Mouse (Mus musculus) c-Kit-positive CD71-positive TER-119-positive erythroid progenitor cells, embryonic 14.5 days (primary cell): Measurements from ENCODE around the gene Krtcap2.

Experiments
- DNase-seq: peaks from one replicate; pipeline ENCODE4 v3.0.0-alpha.2; 2013; ENCODE audit warnings: low spot score

Krtcap2 gene

DNA sequence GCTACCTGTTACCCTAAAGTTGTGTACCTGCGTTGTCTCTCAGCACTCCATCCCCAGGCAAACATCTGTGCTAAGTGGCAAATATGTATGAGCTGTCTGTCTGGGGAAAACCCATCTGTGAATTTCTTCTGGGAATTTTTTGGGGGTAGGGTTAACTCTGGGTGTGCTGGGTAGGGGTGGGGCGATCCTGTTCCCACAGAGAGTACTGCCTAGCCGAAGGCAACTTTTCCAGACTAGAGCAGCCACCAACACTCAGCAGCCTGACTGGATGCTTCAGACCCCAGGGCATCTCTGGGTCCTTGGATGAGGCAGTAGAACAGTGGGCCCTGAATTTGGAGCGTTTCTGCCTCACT, 36.5 kb downstream of the Krtcap2 start:
- DNase-seq, result no peak

DNA sequence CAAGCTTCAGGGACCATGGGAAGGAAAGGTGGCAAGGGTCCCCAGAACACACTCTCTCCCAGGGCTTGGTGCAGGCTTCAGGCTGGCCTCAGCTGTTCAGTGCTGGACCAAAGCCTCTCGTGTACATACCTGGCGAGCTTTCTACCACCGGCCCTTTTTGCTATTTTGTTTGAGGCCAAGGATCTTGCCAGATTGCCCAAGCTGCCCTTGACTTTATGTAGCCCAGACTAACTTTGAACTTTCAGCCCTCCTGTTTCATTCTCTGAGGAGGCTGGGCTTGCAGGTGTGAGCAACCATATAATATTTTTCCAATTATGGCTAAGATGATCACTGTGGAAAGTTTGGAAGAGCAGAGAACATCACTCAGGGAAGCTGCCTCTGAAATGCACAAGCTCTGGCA, 38.5 kb downstream of the Krtcap2 start:
- DNase-seq, result no peak

DNA sequence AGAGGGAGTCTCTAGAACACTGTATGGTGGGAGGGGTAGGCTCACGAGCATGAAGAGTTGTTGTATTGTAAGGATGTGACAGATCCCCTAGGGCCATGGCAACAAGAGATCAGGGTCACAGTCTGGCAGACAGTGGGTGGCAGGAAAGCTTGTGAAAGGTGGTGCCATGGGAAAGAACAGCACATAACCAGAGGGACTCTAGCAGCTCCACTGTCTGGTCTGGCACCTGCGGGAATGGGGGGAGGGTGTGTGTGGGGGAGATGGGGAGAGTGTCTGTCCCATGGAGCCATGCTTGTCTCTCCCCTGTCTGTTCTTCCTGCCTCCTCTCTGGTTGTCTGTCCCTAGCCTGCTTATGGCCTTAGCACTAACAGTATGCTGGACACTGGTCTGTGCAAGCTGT, 39.8 kb downstream of the Krtcap2 start:
- DNase-seq, result no peak

DNA sequence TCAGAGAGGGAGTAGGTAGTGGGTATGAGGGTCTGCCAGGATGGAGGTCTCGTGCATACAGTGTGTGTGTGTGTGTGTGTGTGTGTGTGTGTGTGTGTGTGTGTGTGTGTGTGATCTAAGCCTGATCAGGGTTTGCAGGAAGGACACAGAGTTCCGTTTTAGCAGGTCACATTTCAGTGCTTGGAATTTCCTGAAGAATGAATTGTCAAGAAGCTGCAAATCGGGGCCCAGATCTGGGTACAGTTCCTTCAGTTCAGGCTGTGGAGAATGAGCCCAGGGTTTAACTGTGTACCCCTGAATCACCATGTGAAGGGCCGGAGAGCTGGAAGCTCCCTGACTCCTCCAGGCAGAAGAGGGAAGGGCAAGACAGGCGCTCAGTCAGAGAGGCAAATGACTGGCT, 41.5 kb downstream of the Krtcap2 start:
- no peak for DNase-seq

DNA sequence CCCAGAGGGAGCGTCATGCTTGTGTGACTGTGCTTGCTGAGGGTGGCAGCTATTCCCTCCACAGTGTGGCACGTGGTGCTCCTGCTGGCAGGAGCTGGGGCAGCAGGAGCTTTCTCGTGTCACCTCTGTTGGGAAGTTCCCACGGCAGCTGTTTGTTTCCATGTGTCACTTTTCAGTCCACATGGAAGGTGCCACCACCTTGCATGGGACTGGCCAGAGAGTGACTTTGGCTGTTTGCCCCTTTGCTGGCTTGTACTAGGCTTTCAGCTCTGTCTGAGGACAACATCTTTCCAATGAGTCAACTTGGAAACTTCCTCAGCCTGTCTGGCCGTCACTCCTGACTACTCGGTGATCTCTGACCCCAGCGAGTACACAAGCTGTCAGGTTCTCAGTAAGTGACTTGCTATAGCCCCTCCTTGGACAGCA, 42.8 kb downstream of the Krtcap2 start:
- no peak for DNase-seq

DNA sequence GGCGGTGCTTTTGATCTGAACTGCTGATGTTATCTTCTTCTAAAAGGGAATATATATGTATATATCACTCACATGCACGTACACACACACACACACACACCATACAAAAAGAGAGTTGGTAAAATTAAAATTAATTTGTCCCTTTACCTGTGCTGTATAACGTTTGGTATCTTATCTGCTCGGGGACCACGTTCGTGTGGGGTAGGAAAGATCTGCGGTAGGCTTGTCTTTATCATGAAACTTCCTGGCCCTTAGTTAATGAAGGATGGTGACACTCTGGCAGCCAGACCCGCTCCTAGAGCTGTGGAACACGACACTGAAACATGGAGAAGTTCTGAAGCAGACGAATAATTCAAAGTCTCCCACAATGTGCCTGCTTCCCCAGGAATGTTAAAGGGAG, 46.1 kb downstream of the Krtcap2 start:
- DNase-seq, result no peak

DNA sequence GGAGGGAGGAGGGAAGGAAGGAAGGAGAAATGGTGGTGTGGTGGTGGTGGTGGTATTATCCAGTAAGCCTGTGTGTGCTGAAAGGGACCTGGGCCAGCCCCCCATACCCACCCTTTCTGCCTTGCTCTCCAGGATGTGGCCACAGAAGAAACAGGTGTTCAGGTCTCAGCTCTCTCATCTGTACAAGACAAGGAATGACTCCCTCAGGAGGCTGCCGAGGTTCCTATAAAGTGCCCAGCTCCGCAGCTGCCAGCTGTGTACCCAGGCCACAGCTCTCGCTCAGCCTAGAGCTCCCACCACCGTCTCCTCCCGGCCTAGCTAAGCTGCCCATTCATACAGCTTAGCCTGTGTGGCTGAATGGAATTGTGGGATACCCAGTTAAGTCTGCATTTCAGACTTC, 46.5 kb downstream of the Krtcap2 start:
- DNase-seq, result no peak

DNA sequence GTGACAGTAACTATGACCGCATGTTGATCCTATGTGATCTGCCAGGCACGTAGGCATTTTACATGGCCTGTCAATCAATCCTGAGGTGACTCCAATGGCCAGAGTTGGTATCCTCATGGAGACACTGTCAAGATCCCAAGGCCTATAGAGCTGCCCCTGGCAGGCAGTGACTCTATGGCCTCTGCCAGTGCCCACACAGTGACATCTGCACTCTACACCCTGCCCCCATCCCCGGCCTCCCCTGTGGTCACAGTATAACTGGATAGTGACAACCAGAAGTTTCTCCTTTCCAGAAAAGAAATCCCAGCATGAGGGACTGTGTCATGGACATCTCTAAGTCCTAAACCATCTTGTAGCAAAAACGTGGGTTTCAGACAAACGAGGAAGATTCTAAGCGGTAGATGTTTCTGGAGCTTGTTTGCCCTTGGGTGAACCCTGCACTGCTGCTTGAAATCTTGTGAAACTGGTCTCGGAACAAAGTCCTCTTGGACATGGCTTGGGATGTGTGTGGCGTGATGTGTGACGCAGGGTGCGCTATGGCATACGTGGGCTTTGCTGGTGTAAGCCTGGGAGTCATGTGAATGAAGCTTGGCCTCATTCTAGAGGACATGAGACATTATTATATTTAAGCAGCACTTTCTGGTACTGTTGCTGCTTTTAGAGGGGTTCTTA, 47.6 kb downstream of the Krtcap2 start:
- no peak for DNase-seq

DNA sequence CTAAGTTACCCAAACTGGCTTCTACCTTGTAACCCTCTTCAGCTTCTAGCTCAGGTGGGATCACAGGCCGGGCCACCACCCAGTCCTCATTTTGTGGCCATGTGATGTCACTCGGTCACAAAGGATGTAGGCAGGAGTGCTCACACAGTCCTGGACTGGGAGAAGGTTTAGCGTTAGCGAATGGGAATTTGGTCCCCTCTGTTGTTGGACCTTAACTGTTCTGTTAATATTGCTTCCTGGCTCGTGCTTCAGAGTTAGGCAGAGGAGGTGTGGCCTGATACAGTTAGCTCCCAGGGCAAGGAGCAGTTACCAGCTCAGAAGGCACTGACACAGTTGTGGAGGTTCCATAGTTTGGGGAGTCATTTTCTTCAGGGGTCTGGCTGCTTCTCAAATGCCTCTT, 48.4 kb downstream of the Krtcap2 start:
- no peak for DNase-seq

DNA sequence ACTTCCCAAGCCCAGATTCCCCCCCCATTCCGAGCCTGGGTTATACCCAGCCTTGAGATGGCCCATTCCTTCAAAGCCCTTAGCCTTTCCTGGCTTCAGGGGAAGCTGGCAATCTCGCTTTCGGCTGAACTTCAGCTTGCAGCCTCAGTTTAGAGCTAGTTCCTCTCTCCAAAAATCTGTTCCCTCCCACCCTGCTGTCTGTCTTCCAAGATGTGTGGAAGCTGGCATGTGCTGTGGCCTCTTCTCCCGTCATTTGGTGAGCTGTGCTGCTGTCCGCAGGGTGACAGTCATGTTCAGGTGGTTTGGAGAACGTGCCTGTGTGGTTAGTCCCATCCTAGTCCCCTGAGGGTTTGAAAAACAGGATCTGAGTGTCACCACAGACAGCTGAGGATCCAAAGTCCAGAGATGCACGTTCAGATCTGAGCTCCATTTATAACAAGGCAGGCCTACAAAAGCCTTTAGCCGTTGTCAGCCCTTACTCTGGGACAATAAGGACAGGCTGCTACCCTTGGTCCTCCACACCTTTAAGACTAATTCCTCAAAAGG, 50.0 kb downstream of the Krtcap2 start:
- DNase-seq, result no peak

DNA sequence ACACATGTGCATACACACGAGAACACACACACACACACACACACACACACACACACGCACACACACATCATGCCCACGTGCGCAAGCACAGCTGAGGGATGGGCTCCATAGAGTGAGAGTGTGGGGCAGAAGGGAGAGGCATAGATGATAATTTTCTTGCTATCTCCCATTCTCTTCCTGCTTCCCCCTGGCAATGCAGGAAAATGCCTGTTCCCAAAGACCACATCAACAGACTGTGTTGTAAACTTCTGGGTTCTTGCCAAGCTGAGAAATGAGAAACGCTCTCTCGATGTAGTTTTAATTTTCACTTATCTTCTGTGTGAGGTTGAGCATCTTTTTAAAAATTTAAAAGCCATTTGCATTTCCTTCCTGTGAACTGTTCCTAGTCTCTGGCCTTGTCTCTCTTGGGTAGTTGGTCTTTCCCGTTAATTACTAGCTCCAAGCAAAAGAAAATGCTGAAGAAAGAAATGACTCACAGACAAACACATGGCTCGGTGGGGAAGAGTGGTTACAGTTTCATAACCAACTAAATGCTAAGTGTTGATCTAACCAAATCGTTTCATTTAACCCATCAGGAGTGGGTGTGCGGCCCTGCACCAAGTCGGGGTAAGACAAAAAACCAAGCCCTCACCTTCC, 51.1 kb downstream of the Krtcap2 start:
- no peak for DNase-seq

DNA sequence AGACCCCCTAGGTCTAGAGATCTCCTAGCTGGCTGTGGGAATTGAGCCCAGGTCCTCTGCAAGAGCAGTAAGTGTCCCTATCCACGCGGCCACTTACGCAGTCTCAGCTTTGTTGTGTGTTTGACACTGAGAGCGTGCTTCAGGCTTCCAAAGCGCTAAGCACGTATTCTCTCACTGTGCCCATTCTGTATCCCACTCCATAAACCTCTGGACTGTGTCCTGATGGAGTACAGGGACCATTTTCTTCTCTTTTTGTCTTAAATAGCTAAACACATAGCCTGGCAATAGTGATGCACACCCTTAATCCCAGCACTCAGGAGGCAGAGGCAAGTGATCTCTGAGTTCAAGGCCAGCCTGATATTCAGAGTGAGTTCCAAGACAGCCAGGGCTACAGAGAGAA, 53.1 kb downstream of the Krtcap2 start:
- no peak for DNase-seq

DNA sequence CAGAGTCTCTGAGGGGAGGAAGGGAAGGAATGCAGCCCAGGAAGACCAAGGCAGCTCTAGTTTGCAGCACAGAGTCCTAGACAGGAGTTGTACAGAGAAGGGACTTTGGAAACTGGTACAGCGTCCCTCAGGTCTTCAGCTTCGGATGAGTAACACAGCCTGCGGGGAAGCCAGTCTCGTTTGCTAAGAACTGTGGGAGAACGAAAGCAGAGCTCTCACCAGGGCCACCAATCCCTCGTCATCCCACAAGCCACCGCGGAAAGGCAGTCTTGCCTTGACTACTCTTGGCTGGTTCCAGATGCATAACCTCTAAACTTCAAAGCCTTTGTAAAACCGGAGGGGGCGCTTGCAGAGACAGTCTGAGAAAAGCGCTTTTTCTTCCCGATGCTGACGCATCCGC, 53.7 kb downstream of the Krtcap2 start:
- DNase-seq, result no peak
